Mouse (Mus musculus) MEL (cell line): ENCODE results near the gene Adipor2. TPM values are rescaled to one million over a fixed set of nuclear protein-coding genes. Genes with fewer than 3 reads are reported as not detected.

Experiments
- DNase-seq: peaks from one replicate; pipeline ENCODE4 v3.0.0; 2011; ENCODE audit warnings: low read depth, low spot score
- H3K27ac ChIP-seq: 2 replicates; pipeline ENCODE4 v1.5.1; 2012; ENCODE audit warnings: low read depth, mild to moderate bottlenecking, control low read depth, low read length, moderate library complexity; ENCODE audit not compliant: control insufficient read depth
- H3K27me3 ChIP-seq, 2 experiments: fragments of 150-350 bp in 1 of 2; sonication (generic) in 1 of 2; 2 replicates each; pipeline ENCODE4 v1.6.1; 2012; ENCODE audit warnings: low read length in 2 of 2, mild to moderate bottlenecking in 2 of 2, improper control_type of control experiment in 1 of 2, moderate library complexity in 1 of 2; ENCODE audit not compliant: insufficient read depth in 2 of 2, control insufficient read depth in 1 of 2
- H3K36me3 ChIP-seq, 2 experiments: 2 replicates each; pipeline ENCODE4 v1.6.1; 2012 to 2014; ENCODE audit warnings: low read length in 2 of 2, improper control_type of control experiment in 1 of 2, inconsistent platforms in 1 of 2, mild to moderate bottlenecking in 1 of 2; ENCODE audit not compliant: insufficient read depth in 2 of 2, control insufficient read depth in 1 of 2
- H3K4me1 ChIP-seq, 2 experiments: fragments of 150-350 bp in 1 of 2; sonication (generic) in 1 of 2; 2 replicates each; pipeline ENCODE4 v1.6.1; 2012; ENCODE audit warnings: low read length in 2 of 2, improper control_type of control experiment in 1 of 2, mild to moderate bottlenecking in 1 of 2; ENCODE audit not compliant: insufficient read depth in 2 of 2, control insufficient read depth in 1 of 2
- H3K4me3 ChIP-seq, 2 experiments: fragments of 150-350 bp in 1 of 2; sonication (generic) in 1 of 2; 2 replicates each; pipeline ENCODE4 v1.5.1; 2012; ENCODE audit warnings: low read depth in 2 of 2, low read length in 2 of 2, mild to moderate bottlenecking in 2 of 2, moderate library complexity in 2 of 2, control low read depth in 1 of 2, improper control_type of control experiment in 1 of 2; ENCODE audit not compliant: control insufficient read depth in 1 of 2, insufficient read depth in 1 of 2
- H3K79me2 ChIP-seq: 2 replicates; pipeline ENCODE4 v1.6.1; 2012; ENCODE audit warnings: mild to moderate bottlenecking, low read length, moderate library complexity; ENCODE audit not compliant: control insufficient read depth, poor library complexity, insufficient read depth
- H3K9ac ChIP-seq: 2 replicates; pipeline ENCODE4 v1.6.1; 2012; ENCODE audit warnings: low read depth, mild to moderate bottlenecking, control low read depth, low read length, moderate library complexity; ENCODE audit not compliant: control insufficient read depth, poor library complexity, severe bottlenecking
- H3K9me3 ChIP-seq: fragments of 150-350 bp; sonication (generic); replicated peaks from 2 replicates; pipeline ENCODE4 v1.6.1; 2012; ENCODE audit warnings: mild to moderate bottlenecking, low read length, improper control_type of control experiment, moderate library complexity; ENCODE audit not compliant: insufficient read depth
- BHLHE40 ChIP-seq: IDR thresholded peaks from 2 replicates; pipeline ENCODE4 v1.6.1; 2012; ENCODE audit warnings: low read depth, mild to moderate bottlenecking, inconsistent platforms, low read length, improper control_type of control experiment, borderline replicate concordance
- CTCF ChIP-seq, 3 experiments: IDR thresholded peaks in 2 of 3; conservative IDR thresholded peaks in 1 of 3; 2 replicates each; pipeline ENCODE4 v1.5.1; 2011 to 2012; ENCODE audit warnings: low read length in 3 of 3, low read depth in 2 of 3, mild to moderate bottlenecking in 2 of 3, improper control_type of control experiment in 1 of 3, inconsistent platforms in 1 of 3, mixed read lengths in 1 of 3, moderate library complexity in 1 of 3; ENCODE audit not compliant: control insufficient read depth in 1 of 3, insufficient read depth in 1 of 3, poor library complexity in 1 of 3, severe bottlenecking in 1 of 3
- E2F4 ChIP-seq: IDR thresholded peaks from 2 replicates; pipeline ENCODE4 v1.6.1; 2011; ENCODE audit warnings: low read depth, low read length, improper control_type of control experiment, borderline replicate concordance
- ETS1 ChIP-seq: IDR thresholded peaks from 2 replicates; pipeline ENCODE4 v1.6.1; 2012; ENCODE audit warnings: low read depth, mild to moderate bottlenecking, inconsistent platforms, low read length, improper control_type of control experiment, moderate library complexity
- GABPA ChIP-seq: IDR thresholded peaks from 2 replicates; pipeline ENCODE4 v1.6.1; 2012; ENCODE audit warnings: low read depth, mild to moderate bottlenecking, inconsistent platforms, low read length, improper control_type of control experiment, moderate library complexity
- GATA1 ChIP-seq: IDR thresholded peaks from 2 replicates; pipeline ENCODE4 v1.6.1; 2011; ENCODE audit warnings: low read depth, low read length, improper control_type of control experiment
- HCFC1 ChIP-seq: IDR thresholded peaks from 2 replicates; pipeline ENCODE4 v1.6.1; 2012; ENCODE audit warnings: low read depth, mild to moderate bottlenecking, inconsistent platforms, low read length, improper control_type of control experiment, moderate library complexity
- JUND ChIP-seq: IDR thresholded peaks from 2 replicates; pipeline ENCODE4 v1.6.1; 2011; ENCODE audit warnings: low read depth, mild to moderate bottlenecking, improper control_type of control experiment, low read length
- MAX ChIP-seq: IDR thresholded peaks from 2 replicates; pipeline ENCODE4 v1.6.1; 2011; ENCODE audit warnings: low read length, improper control_type of control experiment
- MEF2A ChIP-seq: IDR thresholded peaks from 2 replicates; pipeline ENCODE4 v1.6.1; 2014; ENCODE audit warnings: low read depth, mild to moderate bottlenecking, inconsistent platforms, low read length, improper control_type of control experiment; ENCODE audit not compliant: poor library complexity, insufficient replicate concordance, severe bottlenecking; ENCODE audit errors: extremely low read depth
- MYC ChIP-seq: IDR thresholded peaks from 2 replicates; pipeline ENCODE4 v1.6.1; 2011; ENCODE audit warnings: low read depth, mild to moderate bottlenecking, low read length, improper control_type of control experiment, moderate library complexity
- NELFE ChIP-seq: IDR thresholded peaks from 2 replicates; pipeline ENCODE4 v1.6.1; 2011; ENCODE audit warnings: low read depth, low read length, improper control_type of control experiment
- POLR2A ChIP-seq, 2 experiments: IDR thresholded peaks; 2 replicates each; pipeline ENCODE4 v1.6.1; 2011 to 2012; ENCODE audit warnings: low read length in 2 of 2, mild to moderate bottlenecking in 2 of 2, control low read depth in 1 of 2, improper control_type of control experiment in 1 of 2, low read depth in 1 of 2, moderate library complexity in 1 of 2; ENCODE audit not compliant: control insufficient read depth in 1 of 2, insufficient read depth in 1 of 2, poor library complexity in 1 of 2
- POLR2AphosphoS2 ChIP-seq: IDR thresholded peaks from 2 replicates; pipeline ENCODE4 v1.6.1; 2011; ENCODE audit warnings: low read length, improper control_type of control experiment
- TAL1 ChIP-seq: IDR thresholded peaks from 2 replicates; pipeline ENCODE4 v1.6.1; 2012; ENCODE audit warnings: mild to moderate bottlenecking, inconsistent platforms, low read length, moderate library complexity, mixed read lengths
- TBP ChIP-seq: IDR thresholded peaks from 2 replicates; pipeline ENCODE4 v1.8.0; 2011; ENCODE audit warnings: low read depth, low read length, improper control_type of control experiment
- ZKSCAN1 ChIP-seq: IDR thresholded peaks from 2 replicates; pipeline ENCODE4 v1.6.1; 2012; ENCODE audit warnings: low read depth, mild to moderate bottlenecking, inconsistent platforms, low read length, improper control_type of control experiment, moderate library complexity
- ZMIZ1 ChIP-seq: IDR thresholded peaks from 2 replicates; pipeline ENCODE4 v1.6.1; 2012; ENCODE audit warnings: low read depth, mild to moderate bottlenecking, inconsistent platforms, low read length, improper control_type of control experiment, moderate library complexity
- ZNF384 ChIP-seq: IDR thresholded peaks from 2 replicates; pipeline ENCODE4 v1.6.1; 2012; ENCODE audit warnings: low read depth, mild to moderate bottlenecking, inconsistent platforms, low read length, improper control_type of control experiment
- polyA plus RNA-seq, 2 experiments: library from polyadenylated mRNA; stranded (reverse) in 1 of 2; unstranded in 1 of 2; fragments of >175 nt in 1 of 2; fragments of >200 nt in 1 of 2; gene quantifications; 2 replicates each; pipeline versions ENCODE4 v1.2.1 to v1.2.4; 2012; ENCODE audit warnings: low replicate concordance in 2 of 2, low read depth in 1 of 2; ENCODE audit not compliant: insufficient read length in 2 of 2, insufficient read depth in 1 of 2, missing spikeins in 1 of 2
- total RNA-seq: library from RNA; depleted of rRNA; stranded (reverse); fragments of 300-350 nt; gene quantifications from 2 replicates; pipeline ENCODE4 v1.2.3, GENCODE M21; 2012

Adipor2 gene
- total and polyA plus RNA-seq, 3 experiments, result 37.6 to 41.3 TPM; not detected in 1

DNA sequence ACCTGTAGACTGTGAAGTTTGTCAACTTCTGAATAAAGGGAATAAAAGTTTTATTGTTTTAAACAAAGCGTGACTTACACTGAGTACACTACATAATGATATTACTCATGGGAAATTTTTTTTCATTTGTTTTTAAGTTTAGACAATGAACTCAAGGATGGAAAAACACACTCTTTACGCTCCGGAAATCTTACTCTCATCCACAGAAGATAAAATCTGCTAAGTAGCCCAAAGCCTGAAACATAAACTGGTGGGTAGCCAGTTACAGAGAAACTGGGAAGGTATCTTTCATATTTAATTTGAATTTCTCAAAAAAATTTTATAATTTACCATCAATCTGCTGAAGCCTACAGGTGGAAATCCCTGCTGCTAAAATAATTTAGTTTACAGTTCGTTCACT is 31.1 kb downstream of the Adipor2 start:
- no peaks in the 10 kb centered on the region for H3K27me3 ChIP-seq
- H3K9me3 ChIP-seq, result no peaks in the 10 kb centered on the region
- H3K36me3 ChIP-seq, result peaks cover 0 to 25% of the 10 kb centered on the region in 2 experiments; a peak in 2 of 4 replicates
- no peak overlapping the region; the same call in 1 of the 2 replicates for H3K9ac ChIP-seq
- H3K4me3 ChIP-seq, result no peak overlapping the region; a peak in 1 of 4 replicates
- H3K27ac ChIP-seq, result no peak overlapping the region
- TF ChIP-seq NELFE, result no peak
- TF ChIP-seq MYC, result no peak
- no peak for TF ChIP-seq POLR2A (IDR thresholded peaks at IDR 0.05; ENCODE audit: control insufficient read depth in 1 of 2, insufficient read depth in 1 of 2, low read depth in 1 of 2, low read length in 2 of 2, poor library complexity in 1 of 2)
- TF ChIP-seq HCFC1, result no peak
- TF ChIP-seq TBP, result no peak
- no peak for TF ChIP-seq POLR2AphosphoS2
- peaks cover 50% of the 10 kb centered on the region for H3K79me2 ChIP-seq
- H3K4me1 ChIP-seq, result peaks cover 0 to 4% of the 10 kb centered on the region in 2 experiments; a peak in 2 of 4 replicates
- DNase-seq, result no peak

DNA sequence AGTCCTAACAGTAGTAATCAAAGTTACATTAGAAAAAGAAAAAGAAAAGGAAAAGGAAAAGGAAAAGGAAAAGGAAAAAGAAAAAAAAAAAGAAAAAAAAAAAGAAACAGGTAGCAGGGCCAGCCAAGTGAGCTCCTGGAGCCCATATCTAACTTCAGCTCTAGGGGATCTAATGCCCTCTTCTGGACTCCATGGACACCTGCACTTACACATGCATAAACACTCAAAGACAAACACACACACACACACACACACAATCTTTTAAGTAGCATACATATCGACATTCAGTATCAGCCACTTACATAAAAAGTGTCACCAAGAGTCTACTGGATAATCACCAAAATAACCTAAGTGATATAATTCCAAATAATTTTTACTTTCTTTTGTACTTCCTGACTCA is 31.8 kb downstream of the Adipor2 start:
- H3K27ac ChIP-seq, result no peak overlapping the region
- no peak for TF ChIP-seq BHLHE40
- TF ChIP-seq CTCF (IDR thresholded peaks at IDR 0.05 in 2 of 3, conservative IDR thresholded peaks at IDR 0.05 in 1 of 3; ENCODE audit: control insufficient read depth in 1 of 3, insufficient read depth in 1 of 3, low read depth in 2 of 3, low read length in 3 of 3, poor library complexity in 1 of 3, severe bottlenecking in 1 of 3), result peak in 2 of 3 experiments; percentile 14 to 30; a peak in 3 of 6 replicates
- TF ChIP-seq JUND, result no peak
- no peak for TF ChIP-seq ETS1
- TF ChIP-seq TAL1, result no peak
- TF ChIP-seq MYC, result no peak
- TF ChIP-seq ZMIZ1, result no peak
- no peak for TF ChIP-seq GABPA
- TF ChIP-seq MAX, result no peak
- TF ChIP-seq E2F4, result no peak
- TF ChIP-seq ZKSCAN1, result no peak
- TF ChIP-seq GATA1, result no peak
- no peak for TF ChIP-seq MEF2A
- no peak for TF ChIP-seq HCFC1
- 0 out of 2 replicates have a peak, but pooled peaks have one; percentile 35 for TF ChIP-seq ZNF384
- TF ChIP-seq POLR2AphosphoS2, result no peak
- TF ChIP-seq, all 39 proteins: peak for 2
- no peaks in the 10 kb centered on the region for H3K9me3 ChIP-seq

More for the DNA sequence above, 31.8 kb downstream of the Adipor2 start:
- no peaks in the 10 kb centered on the region for H3K27me3 ChIP-seq
- H3K9ac ChIP-seq, result no peak overlapping the region
- peaks cover 54% of the 10 kb centered on the region for H3K79me2 ChIP-seq
- H3K4me1 ChIP-seq, result peaks cover 0 to 4% of the 10 kb centered on the region in 2 experiments; a peak in 2 of 4 replicates
- peaks cover 0 to 26% of the 10 kb centered on the region in 2 experiments; a peak in 2 of 4 replicates for H3K36me3 ChIP-seq
- DNase-seq, result no peak
- no peak overlapping the region for H3K4me3 ChIP-seq
